Mouse (Mus musculus) testis, postnatal 10 days (tissue): ENCODE measurements at regions not wholly inside any gene's neighbourhood (a gene's known extent, or its start where the extent isn't known, plus 50 kb on each side); places are given as distances from the start of the nearest gene placed in this dataset.
A peak's percentile ranks its signal among the peaks of the same experiment; 100 is the strongest.

Experiments
- DNase-seq: peaks from one replicate; pipeline ENCODE4 v3.0.0; 2021; ENCODE audit warnings: low spot score

- DNase-seq = no peak
Observed at GRCm38 (mm10) chr15:63371328-63372023, 473.5 kb downstream of the Gsdmc2 start.

GRCm38 (mm10) chr15:63364473-63364872, 480.5 kb downstream of the Gsdmc2 start:
- DNase-seq = no peak

- DNase-seq = no peak
Observed at GRCm38 (mm10) chr15:63360402-63360801, 484.6 kb downstream of the Gsdmc2 start.

- DNase-seq = no peak
Observed at GRCm38 (mm10) chr15:63341730-63342129, 503.2 kb downstream of the Gsdmc2 start.

- peak; percentile 53 for DNase-seq
Observed at GRCm38 (mm10) chr15:63340322-63341060, 504.5 kb downstream of the Gsdmc2 start.

GRCm38 (mm10) chr15:63319666-63320065, 525.3 kb downstream of the Gsdmc2 start:
- DNase-seq = no peak

- no peak for DNase-seq
Observed at GRCm38 (mm10) chr15:63310426-63310825, 534.6 kb downstream of the Gsdmc2 start.

- no peak for DNase-seq
Observed at GRCm38 (mm10) chr15:63299311-63299710, 545.7 kb downstream of the Gsdmc2 start.

- DNase-seq = no peak
Observed at GRCm38 (mm10) chr15:63288534-63288933, 556.4 kb downstream of the Gsdmc2 start.

GRCm38 (mm10) chr15:63286026-63286425, 559.0 kb downstream of the Gsdmc2 start:
- DNase-seq = no peak

GRCm38 (mm10) chr15:63270381-63270780, 574.6 kb downstream of the Gsdmc2 start:
- no peak for DNase-seq

GRCm38 (mm10) chr15:63265845-63266244, 579.1 kb downstream of the Gsdmc2 start:
- DNase-seq = no peak

- DNase-seq = no peak
Observed at GRCm38 (mm10) chr15:63255736-63256135, 589.2 kb downstream of the Gsdmc2 start.

- no peak for DNase-seq
Observed at GRCm38 (mm10) chr15:63252781-63253340, 592.1 kb downstream of the Gsdmc2 start.

GRCm38 (mm10) chr15:63238601-63239000, 606.4 kb downstream of the Gsdmc2 start:
- no peak for DNase-seq

GRCm38 (mm10) chr15:63218393-63219060, 626.5 kb downstream of the Gsdmc2 start:
- DNase-seq = no peak

GRCm38 (mm10) chr15:63205150-63205549, 639.8 kb downstream of the Gsdmc2 start:
- no peak for DNase-seq

GRCm38 (mm10) chr15:63195031-63195430, 649.9 kb downstream of the Gsdmc2 start:
- DNase-seq = no peak

- no peak for DNase-seq
Observed at GRCm38 (mm10) chr15:63194492-63194797, 650.5 kb downstream of the Gsdmc2 start.

GRCm38 (mm10) chr15:63193617-63194491, 651.1 kb downstream of the Gsdmc2 start:
- no peak for DNase-seq

- DNase-seq = no peak
Observed at GRCm38 (mm10) chr15:63191731-63192130, 653.2 kb downstream of the Gsdmc2 start.

GRCm38 (mm10) chr15:63190086-63190485, 654.9 kb downstream of the Gsdmc2 start:
- no peak for DNase-seq
